Mouse (Mus musculus): ENCODE results near the gene Thbs3.

Thbs3 gene

GRCm38 (mm10) chr3:89250435-89251040 lies 35.6 kb downstream of the Thbs3 start:
- DNase-seq (ENCODE audit: low spot score in 2 of 2), result peak; percentile 43 to 65

- DNase-seq (ENCODE audit: low spot score in 2 of 2), result peak; percentile 47 to 58
These were observed 36.5 kb downstream of the Thbs3 start for GRCm38 (mm10) chr3:89251365-89251895.

- DNase-seq (ENCODE audit: low spot score in 2 of 2), result no peak
These were observed 40.0 kb downstream of the Thbs3 start for GRCm38 (mm10) chr3:89254994-89255393.

GRCm38 (mm10) chr3:89256177-89256576 lies 41.2 kb downstream of the Thbs3 start:
- no peak for DNase-seq (ENCODE audit: low spot score in 2 of 2)

GRCm38 (mm10) chr3:89259076-89259475 lies 44.1 kb downstream of the Thbs3 start, which contains the start of gene Dpm3:
Dpm3 (plus strand) TSS chr3:89259358.
- DNase-seq (ENCODE audit: low spot score in 2 of 2), result no peak

- DNase-seq (ENCODE audit: low spot score in 2 of 2), result no peak
These were observed 45.2 kb downstream of the Thbs3 start for GRCm38 (mm10) chr3:89260211-89260610.

- DNase-seq (ENCODE audit: low spot score in 2 of 2), result no peak
These were observed 47.4 kb downstream of the Thbs3 start for GRCm38 (mm10) chr3:89262417-89262816.

- peak; percentile 43 to 59 for DNase-seq (ENCODE audit: low spot score in 2 of 2)
These were observed 51.5 kb downstream of the Thbs3 start for GRCm38 (mm10) chr3:89266439-89266893.

GRCm38 (mm10) chr3:89268916-89269315 lies 53.9 kb downstream of the Thbs3 start:
- no peak for DNase-seq (ENCODE audit: low spot score in 2 of 2)

- peak; percentile 65 to 75 for DNase-seq (ENCODE audit: low spot score in 2 of 2)
These were observed 55.2 kb downstream of the Thbs3 start, which contains the start of gene Slc50a1 for GRCm38 (mm10) chr3:89270051-89270755. Slc50a1 (minus strand) TSS chr3:89270570.

- DNase-seq (ENCODE audit: low spot score in 2 of 2), result no peak
These were observed 55.9 kb downstream of the Thbs3 start for GRCm38 (mm10) chr3:89270891-89271290.

GRCm38 (mm10) chr3:89271760-89272159 lies 56.8 kb downstream of the Thbs3 start:
- no peak for DNase-seq (ENCODE audit: low spot score in 2 of 2)

- DNase-seq (ENCODE audit: low spot score in 2 of 2), result no peak
These were observed 61.1 kb downstream of the Thbs3 start for GRCm38 (mm10) chr3:89276061-89276460.
